Mouse (Mus musculus): Measurements from ENCODE around the gene Slc25a39.

DNA sequence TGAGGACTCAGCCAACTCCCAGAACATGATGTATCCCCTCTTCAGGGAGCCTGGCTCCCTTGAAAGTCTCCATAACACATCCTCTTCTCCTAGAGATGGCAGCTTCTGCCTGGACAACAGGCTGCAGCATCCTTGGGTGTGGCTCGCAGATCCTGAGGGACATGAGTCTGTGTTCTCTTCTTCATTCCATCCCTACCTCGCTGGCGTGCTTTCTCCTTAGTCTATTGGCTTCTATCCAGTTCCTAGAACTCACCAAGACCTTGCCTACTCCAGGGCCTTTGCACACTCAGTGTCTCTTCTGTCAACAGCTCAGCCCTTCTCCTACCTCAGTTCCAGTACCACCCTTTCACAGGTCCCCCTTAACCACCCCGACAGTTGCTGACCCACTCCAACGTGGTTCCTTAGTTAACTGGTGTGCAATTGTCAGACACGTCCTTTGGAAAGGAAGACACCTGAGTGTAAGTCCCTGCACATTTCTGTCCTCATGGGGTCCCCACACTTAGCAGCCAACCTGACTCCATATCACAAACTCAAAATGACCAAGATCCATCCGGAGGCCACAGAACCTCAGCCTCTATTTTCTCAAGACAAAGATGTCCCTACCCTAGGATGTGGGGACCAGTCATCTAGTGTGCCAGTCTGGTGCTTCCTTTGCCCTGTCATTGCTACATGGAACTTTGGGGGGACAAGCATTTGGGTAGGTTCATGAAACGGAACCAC is 45.8 kb downstream of the Slc25a39 start:
- TF ChIP-seq CTCF (IDR thresholded peaks at IDR 0.05; ENCODE audit: low read depth) (no peak), EP300 (optimal IDR thresholded peaks at IDR 0.05) (no peak)
